Mouse (Mus musculus): ENCODE data around the gene Adap2. TPM values are rescaled to one million over a fixed set of nuclear protein-coding genes. Genes with fewer than 3 reads are reported as not detected.

Gene Adap2
- polyA plus RNA-seq, 1 experiment from 2014 or later = 12.1 TPM

DNA sequence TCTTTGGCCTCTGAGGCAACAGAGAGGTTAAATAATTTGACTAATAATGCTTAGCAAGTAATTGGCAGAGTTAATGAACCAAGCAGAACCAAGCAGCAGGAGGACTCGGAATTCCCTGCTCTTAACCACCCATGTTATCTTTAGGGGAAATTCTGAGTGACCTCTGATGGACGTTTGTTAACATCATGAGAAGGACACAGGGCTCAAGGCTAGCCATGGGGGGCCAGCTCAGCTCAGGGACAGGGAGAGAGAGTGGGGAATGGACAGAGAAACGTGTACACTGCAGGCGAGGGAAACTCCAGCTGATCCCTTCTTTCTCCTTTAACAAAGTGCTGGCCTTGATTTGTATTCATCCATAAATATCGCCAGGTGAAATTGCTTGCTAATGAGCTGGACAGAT lies 51.0 kb downstream of the Adap2 start:
- Histone ChIP-seq H3K9me3 (ENCODE audit: low read length) (no peaks in the 10 kb centered on the region), H3K4me3 (ENCODE audit: low read depth, low read length) (no peak overlapping the region), H3K36me3 (replicated peaks; ENCODE audit: insufficient read depth, low read length) (no peaks in the 10 kb centered on the region), H3K4me1 (ENCODE audit: insufficient read depth) (peaks cover 3% of the 10 kb centered on the region), H3K9ac (replicated peaks) (no peak overlapping the region), H3K27ac (ENCODE audit: low read depth) (no peak overlapping the region), H3K27me3 (ENCODE audit: insufficient read depth, low read length) (no peaks in the 10 kb centered on the region), H3K4me2 (ENCODE audit: low read depth, low read length) (no peak overlapping the region)
- ATAC-seq = no peak
- TF ChIP-seq EP300 (IDR thresholded peaks at IDR 0.05; ENCODE audit: low read depth) (no peak), CTCF (IDR thresholded peaks at IDR 0.05; ENCODE audit: low read depth) (no peak)
- WGBS (ENCODE audit: insufficient replicate concordance) = 60% methylated on average over 5 of the region's 5 CpGs
- DNase-seq = no peak

- no peaks in the 10 kb centered on the region for H3K27me3 ChIP-seq (ENCODE audit: insufficient read depth, low read length)
- H3K36me3 ChIP-seq (replicated peaks; ENCODE audit: insufficient read depth, low read length) = 0 out of 2 replicates have a peak, but pooled peaks cover 2% of the 10 kb centered on the region
- H3K9ac ChIP-seq (replicated peaks) = no peak overlapping the region
- ATAC-seq = no peak; the same call in 1 of the 2 replicates
- H3K9me3 ChIP-seq (ENCODE audit: low read length) = no peaks in the 10 kb centered on the region
- no peak overlapping the region for H3K4me3 ChIP-seq (ENCODE audit: low read depth, low read length)
- peaks cover 10% of the 10 kb centered on the region for H3K4me1 ChIP-seq (ENCODE audit: insufficient read depth)
- TF ChIP-seq CTCF (IDR thresholded peaks at IDR 0.05; ENCODE audit: low read depth) (no peak), EP300 (IDR thresholded peaks at IDR 0.05; ENCODE audit: low read depth) (no peak; the same call in 1 of the 2 replicates)
- peak overlapping the region; percentile 47 for H3K4me2 ChIP-seq (ENCODE audit: low read depth, low read length)
- WGBS (ENCODE audit: insufficient replicate concordance) = 38% methylated on average over 7 of the region's 7 CpGs
- no peak overlapping the region for H3K27ac ChIP-seq (ENCODE audit: low read depth)
- no peak for DNase-seq
Observed at GRCm38 (mm10) chr11:80208465-80208859, 54.6 kb downstream of the Adap2 start.

GRCm38 (mm10) chr11:80208860-80209800 lies 55.2 kb downstream of the Adap2 start, which contains the start of gene Rhot1:
Gene Rhot1, plus strand, starts transcription at chr11:80209019.
- peak within 1 kb of the TSS; percentile 91 for H3K9ac ChIP-seq (replicated peaks)
- DNase-seq = peak; percentile 98
- H3K27me3 ChIP-seq (ENCODE audit: insufficient read depth, low read length) = no peaks in the 10 kb centered on the region
- peak; percentile 97 for ATAC-seq
- TF ChIP-seq CTCF (IDR thresholded peaks at IDR 0.05; ENCODE audit: low read depth) = peak; percentile 95
- no peak for TF ChIP-seq EP300 (IDR thresholded peaks at IDR 0.05; ENCODE audit: low read depth)
- peak within 1 kb of the TSS; percentile 98 for H3K27ac ChIP-seq (ENCODE audit: low read depth)
- H3K4me3 ChIP-seq (ENCODE audit: low read depth, low read length) = peak within 1 kb of the TSS; percentile 86
- H3K9me3 ChIP-seq (ENCODE audit: low read length) = no peaks in the 10 kb centered on the region
- H3K4me2 ChIP-seq (ENCODE audit: low read depth, low read length) = peak within 1 kb of the TSS; percentile 73
- 3% methylated on average over 62 of the region's 78 CpGs for WGBS (ENCODE audit: insufficient replicate concordance)
- peaks cover 10% of the 10 kb centered on the region for H3K4me1 ChIP-seq (ENCODE audit: insufficient read depth)
- H3K36me3 ChIP-seq (replicated peaks; ENCODE audit: insufficient read depth, low read length) = 0 out of 2 replicates have a peak, but pooled peaks cover 2% of the 10 kb centered on the region

GRCm38 (mm10) chr11:80210321-80210720 lies 56.4 kb downstream of the Adap2 start:
- Histone ChIP-seq H3K36me3 (replicated peaks; ENCODE audit: insufficient read depth, low read length) (0 out of 2 replicates have a peak, but pooled peaks cover 2% of the 10 kb centered on the region), H3K9me3 (ENCODE audit: low read length) (no peaks in the 10 kb centered on the region), H3K27ac (ENCODE audit: low read depth) (peak overlapping the region; percentile 98; the same call in 1 of the 2 replicates), H3K4me1 (ENCODE audit: insufficient read depth) (peaks cover 15% of the 10 kb centered on the region), H3K4me3 (ENCODE audit: low read depth, low read length) (peak overlapping the region; percentile 86), H3K9ac (replicated peaks) (peak overlapping the region; percentile 91), H3K27me3 (ENCODE audit: insufficient read depth, low read length) (no peaks in the 10 kb centered on the region), H3K4me2 (ENCODE audit: low read depth, low read length) (peak overlapping the region; percentile 73)
- no peak for TF ChIP-seq CTCF (IDR thresholded peaks at IDR 0.05; ENCODE audit: low read depth)
- TF ChIP-seq EP300 (IDR thresholded peaks at IDR 0.05; ENCODE audit: low read depth) = no peak
- 14% methylated on average over 6 of the region's 6 CpGs for WGBS (ENCODE audit: insufficient replicate concordance)
- DNase-seq (no peak), ATAC-seq (no peak)

- Histone ChIP-seq H3K9me3 (ENCODE audit: low read length) (no peaks in the 10 kb centered on the region), H3K9ac (replicated peaks) (no peak overlapping the region), H3K36me3 (replicated peaks; ENCODE audit: insufficient read depth, low read length) (0 out of 2 replicates have a peak, but pooled peaks cover 2% of the 10 kb centered on the region), H3K4me2 (ENCODE audit: low read depth, low read length) (no peak overlapping the region), H3K4me1 (ENCODE audit: insufficient read depth) (peaks cover 15% of the 10 kb centered on the region), H3K27ac (ENCODE audit: low read depth) (no peak overlapping the region), H3K4me3 (ENCODE audit: low read depth, low read length) (no peak overlapping the region), H3K27me3 (ENCODE audit: insufficient read depth, low read length) (no peaks in the 10 kb centered on the region)
- WGBS (ENCODE audit: insufficient replicate concordance) = 68% methylated on average over 2 of the region's 2 CpGs
- ATAC-seq (no peak), DNase-seq (no peak)
- no peak for TF ChIP-seq EP300 (IDR thresholded peaks at IDR 0.05; ENCODE audit: low read depth)
- no peak for TF ChIP-seq CTCF (IDR thresholded peaks at IDR 0.05; ENCODE audit: low read depth)
Observed at GRCm38 (mm10) chr11:80212282-80212681, 58.4 kb downstream of the Adap2 start.

DNA sequence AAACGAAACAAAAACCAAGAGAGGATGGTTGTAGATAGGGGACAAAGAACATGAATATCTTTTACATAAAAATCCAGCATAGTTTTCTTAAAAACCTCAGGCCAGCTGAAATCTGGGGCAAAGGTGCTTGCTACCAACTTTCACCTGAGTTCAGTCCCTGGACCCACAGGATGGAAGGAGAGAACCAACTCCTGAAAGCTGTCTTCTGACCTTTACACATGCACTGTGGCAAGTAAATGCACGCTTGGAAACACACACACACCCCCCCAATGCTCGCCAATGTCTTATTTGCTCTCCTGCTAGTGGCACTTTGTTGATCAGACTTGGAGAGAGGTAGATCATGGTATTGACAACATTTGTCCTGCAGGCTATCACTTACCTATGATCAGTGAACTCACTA lies 61.4 kb downstream of the Adap2 start:
- TF ChIP-seq CTCF (IDR thresholded peaks at IDR 0.05; ENCODE audit: low read depth) = no peak
- no peak for TF ChIP-seq EP300 (IDR thresholded peaks at IDR 0.05; ENCODE audit: low read depth)
- Histone ChIP-seq H3K9ac (replicated peaks) (no peak overlapping the region), H3K27ac (ENCODE audit: low read depth) (peak overlapping the region; percentile 78), H3K4me1 (ENCODE audit: insufficient read depth) (peaks cover 12% of the 10 kb centered on the region), H3K4me2 (ENCODE audit: low read depth, low read length) (no peak overlapping the region), H3K36me3 (replicated peaks; ENCODE audit: insufficient read depth, low read length) (0 out of 2 replicates have a peak, but pooled peaks cover 5% of the 10 kb centered on the region), H3K9me3 (ENCODE audit: low read length) (no peaks in the 10 kb centered on the region), H3K27me3 (ENCODE audit: insufficient read depth, low read length) (no peaks in the 10 kb centered on the region), H3K4me3 (ENCODE audit: low read depth, low read length) (no peak overlapping the region)
- DNase-seq (peak; percentile 30), ATAC-seq (peak; percentile 76)
- WGBS (ENCODE audit: insufficient replicate concordance) = 66% methylated on average over 3 of the region's 3 CpGs

Measured in liver, postnatal 0 days (tissue).